Mouse (Mus musculus): ENCODE results near the gene Il16. TPM values are rescaled to one million over a fixed set of nuclear protein-coding genes. Genes with fewer than 3 reads are reported as not detected.

Il16 gene
- 1.4 and 3.5 TPM in 2 replicates for polyA plus RNA-seq (2012; ENCODE audit: insufficient read depth, low replicate concordance)

DNA sequence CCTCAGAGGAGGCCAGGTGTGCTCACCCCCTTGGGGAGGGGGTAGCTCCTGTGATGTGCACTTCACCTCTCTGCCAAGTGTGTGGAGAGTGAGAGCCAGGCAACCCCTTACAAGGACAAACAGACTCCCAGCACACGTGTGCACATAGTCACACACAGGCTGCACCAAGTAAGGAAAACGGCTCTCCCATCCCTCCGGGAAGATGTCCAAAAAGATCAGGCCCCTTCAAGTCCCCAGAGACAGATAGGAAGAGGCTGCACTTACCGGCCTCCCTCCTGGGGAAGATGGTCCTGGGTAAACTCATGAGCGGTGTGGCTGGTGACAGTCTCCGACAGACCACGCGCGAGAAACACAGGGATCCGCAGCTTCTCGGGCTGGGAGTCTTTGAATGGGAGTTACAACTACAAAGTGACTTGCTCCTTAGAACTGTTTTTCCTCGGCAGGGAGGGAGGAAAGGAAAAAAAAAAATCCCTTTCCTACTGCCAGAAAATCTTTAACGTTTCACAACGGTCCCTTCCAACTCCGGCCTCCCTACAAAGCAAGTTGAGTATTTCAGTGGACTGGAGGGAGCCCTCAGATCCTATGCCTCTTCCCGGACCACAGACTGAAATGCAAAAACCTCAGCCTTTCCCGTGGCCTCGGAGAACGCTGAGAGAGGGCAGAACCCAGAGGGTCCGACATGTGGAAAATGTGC is at the start of gene Il16:
Gene Il16, minus strand, starts transcription at position 314 of the 694 bp plus-strand sequence.
- no peak for TF ChIP-seq FLI1 (IDR thresholded peaks at IDR 0.05; ENCODE audit: low read length)
- no peak for TF ChIP-seq GATA1 (IDR thresholded peaks at IDR 0.05; ENCODE audit: borderline replicate concordance, low read length)
- Histone ChIP-seq H3K4me1 (peaks cover 8% of the 10 kb centered on the region), H3K9me3 (peaks cover 17% of the 10 kb centered on the region), H3K36me3 (replicated peaks; ENCODE audit: low read length) (no peaks in the 10 kb centered on the region), H3K4me3 (replicated peaks) (no peak within 1 kb of the TSS), H3K27me3 (replicated peaks) (peaks cover 11% of the 10 kb centered on the region)

DNA sequence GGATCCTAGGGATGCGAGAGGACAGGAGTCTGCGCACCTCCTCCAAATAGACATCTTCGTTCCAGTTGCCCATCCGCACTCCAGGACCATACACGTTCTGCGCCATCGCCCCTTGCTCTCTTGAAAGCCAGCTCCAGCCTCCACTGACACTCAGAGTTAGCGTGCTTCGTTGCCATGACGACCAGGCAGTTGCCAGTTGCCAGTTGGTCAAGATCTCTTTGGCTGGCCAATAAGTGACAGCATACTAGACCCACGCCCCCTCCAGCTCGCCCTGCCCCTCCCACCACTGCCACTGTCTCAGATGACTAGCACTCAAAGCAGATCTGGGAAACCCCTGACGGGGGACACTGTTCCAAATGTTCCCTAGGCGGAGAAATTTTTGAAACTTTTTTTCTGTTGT is 49.2 kb upstream of the Il16 start, which contains the start of gene Cfap161:
Gene Cfap161, minus strand, starts transcription at position 176 of the 400 bp plus-strand sequence.
- H3K4me1 ChIP-seq, result peaks cover 4% of the 10 kb centered on the region; the same call in 1 of the 2 replicates
- TF ChIP-seq GATA1 (IDR thresholded peaks at IDR 0.05; ENCODE audit: borderline replicate concordance, low read length), result no peak
- no peak for TF ChIP-seq FLI1 (IDR thresholded peaks at IDR 0.05; ENCODE audit: low read length)
- H3K9me3 ChIP-seq, result peaks cover 5% of the 10 kb centered on the region; the same call in 1 of the 2 replicates
- H3K4me3 ChIP-seq (replicated peaks), result peak within 1 kb of the TSS; percentile 0
- no peaks in the 10 kb centered on the region for H3K36me3 ChIP-seq (replicated peaks; ENCODE audit: low read length)
- H3K27me3 ChIP-seq (replicated peaks), result peaks cover 28% of the 10 kb centered on the region

DNA sequence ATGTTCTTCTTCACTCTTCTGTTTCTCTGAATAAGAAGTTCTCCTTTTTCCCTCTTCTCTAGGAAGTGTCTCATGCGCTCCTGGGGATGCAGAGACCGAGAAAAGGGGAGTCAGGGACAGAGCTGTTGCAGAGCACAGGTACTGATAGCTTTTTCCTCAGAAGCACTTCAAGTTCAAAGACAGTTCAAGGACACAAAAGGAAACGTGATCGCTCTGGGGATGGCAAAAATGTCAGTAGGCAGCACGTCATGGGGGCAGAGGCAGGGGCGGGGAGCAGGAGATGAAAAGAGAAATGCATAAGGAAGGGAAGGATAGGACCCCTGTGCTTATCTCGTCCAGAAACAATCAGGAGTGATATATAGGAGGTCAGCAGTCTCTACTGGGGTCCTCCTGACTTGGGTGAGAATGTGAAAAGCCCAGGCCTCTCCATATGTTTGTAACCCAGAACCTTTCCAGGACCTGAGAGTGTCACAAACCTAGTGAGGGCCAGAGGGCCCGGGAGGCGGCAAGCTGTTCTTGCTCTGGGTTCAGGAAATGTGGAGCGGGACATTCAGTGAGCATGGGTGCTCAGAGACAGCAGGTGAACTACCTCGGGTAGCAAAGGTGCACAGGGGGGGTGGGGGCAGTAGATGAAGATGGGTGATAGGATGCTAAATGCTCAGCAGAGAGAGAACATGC is 48.6 kb upstream of the Il16 start:
- H3K4me3 ChIP-seq (replicated peaks), result peak overlapping the region; percentile 0
- TF ChIP-seq FLI1 (IDR thresholded peaks at IDR 0.05; ENCODE audit: low read length) (no peak), GATA1 (IDR thresholded peaks at IDR 0.05; ENCODE audit: borderline replicate concordance, low read length) (no peak)
- H3K9me3 ChIP-seq, result peaks cover 5% of the 10 kb centered on the region; the same call in 1 of the 2 replicates
- H3K4me1 ChIP-seq, result peaks cover 4% of the 10 kb centered on the region; the same call in 1 of the 2 replicates
- H3K27me3 ChIP-seq (replicated peaks), result peaks cover 25% of the 10 kb centered on the region
- no peaks in the 10 kb centered on the region for H3K36me3 ChIP-seq (replicated peaks; ENCODE audit: low read length)

GRCm38 (mm10) chr7:83780881-83781280 is 35.4 kb upstream of the Il16 start:
- TF ChIP-seq GATA1 (IDR thresholded peaks at IDR 0.05; ENCODE audit: borderline replicate concordance, low read length) (no peak), FLI1 (IDR thresholded peaks at IDR 0.05; ENCODE audit: low read length) (no peak)
- no peak overlapping the region for H3K4me3 ChIP-seq (replicated peaks)
- H3K36me3 ChIP-seq (replicated peaks; ENCODE audit: low read length), result no peaks in the 10 kb centered on the region
- peaks cover 13% of the 10 kb centered on the region for H3K9me3 ChIP-seq
- H3K27me3 ChIP-seq (replicated peaks), result peaks cover 15% of the 10 kb centered on the region
- H3K4me1 ChIP-seq, result no peaks in the 10 kb centered on the region

- TF ChIP-seq GATA1 (IDR thresholded peaks at IDR 0.05; ENCODE audit: borderline replicate concordance, low read length) (no peak), FLI1 (IDR thresholded peaks at IDR 0.05; ENCODE audit: low read length) (no peak)
- H3K27me3 ChIP-seq (replicated peaks), result peaks cover 15% of the 10 kb centered on the region
Observed at GRCm38 (mm10) chr7:83780026-83780425, 34.5 kb upstream of the Il16 start.

GRCm38 (mm10) chr7:83779028-83779427 is 33.5 kb upstream of the Il16 start:
- Histone ChIP-seq H3K36me3 (replicated peaks; ENCODE audit: low read length) (no peaks in the 10 kb centered on the region), H3K27me3 (replicated peaks) (peaks cover 15% of the 10 kb centered on the region), H3K9me3 (peaks cover 13% of the 10 kb centered on the region), H3K4me1 (no peaks in the 10 kb centered on the region), H3K4me3 (replicated peaks) (no peak overlapping the region)
- no peak for TF ChIP-seq GATA1 (IDR thresholded peaks at IDR 0.05; ENCODE audit: borderline replicate concordance, low read length)
- TF ChIP-seq FLI1 (IDR thresholded peaks at IDR 0.05; ENCODE audit: low read length), result no peak

More at GRCm38 (mm10) chr7:83780026-83780425, 34.5 kb upstream of the Il16 start:
- Histone ChIP-seq H3K36me3 (replicated peaks; ENCODE audit: low read length) (no peaks in the 10 kb centered on the region), H3K4me3 (replicated peaks) (no peak overlapping the region), H3K4me1 (no peaks in the 10 kb centered on the region), H3K9me3 (peaks cover 13% of the 10 kb centered on the region)

DNA sequence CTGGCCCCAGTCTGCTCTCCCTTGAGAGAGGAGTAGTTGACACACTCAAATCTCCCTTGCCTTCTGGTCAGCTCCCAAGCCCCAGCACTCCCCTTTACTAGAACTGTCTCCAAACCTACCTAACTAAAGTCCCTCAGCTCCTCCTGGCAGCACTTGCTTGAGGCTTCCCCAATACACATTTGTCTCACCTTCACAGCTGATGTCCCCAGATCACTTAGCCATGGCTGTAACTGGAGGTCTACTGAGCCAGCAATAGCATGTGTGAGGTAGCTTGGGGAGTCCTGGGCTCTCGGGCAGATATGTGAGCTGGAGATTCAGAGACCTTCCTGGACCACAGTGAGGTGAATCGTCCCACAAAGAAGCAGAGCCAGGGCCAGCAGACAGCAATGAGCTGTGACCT is 33.0 kb upstream of the Il16 start:
- TF ChIP-seq FLI1 (IDR thresholded peaks at IDR 0.05; ENCODE audit: low read length) (no peak), GATA1 (IDR thresholded peaks at IDR 0.05; ENCODE audit: borderline replicate concordance, low read length) (no peak)
- Histone ChIP-seq H3K4me3 (replicated peaks) (no peak overlapping the region), H3K27me3 (replicated peaks) (peaks cover 15% of the 10 kb centered on the region), H3K4me1 (no peaks in the 10 kb centered on the region), H3K9me3 (peaks cover 13% of the 10 kb centered on the region), H3K36me3 (replicated peaks; ENCODE audit: low read length) (no peaks in the 10 kb centered on the region)

- Histone ChIP-seq H3K4me3 (replicated peaks) (no peak overlapping the region), H3K9me3 (0 out of 2 replicates have a peak, but pooled peaks cover under 1% of the 10 kb centered on the region), H3K4me1 (no peaks in the 10 kb centered on the region), H3K36me3 (replicated peaks; ENCODE audit: low read length) (no peaks in the 10 kb centered on the region), H3K27me3 (replicated peaks) (peaks cover 9% of the 10 kb centered on the region)
- TF ChIP-seq FLI1 (IDR thresholded peaks at IDR 0.05; ENCODE audit: low read length), result no peak
- TF ChIP-seq GATA1 (IDR thresholded peaks at IDR 0.05; ENCODE audit: borderline replicate concordance, low read length), result no peak
Observed at GRCm38 (mm10) chr7:83774721-83775120, 29.2 kb upstream of the Il16 start.

DNA sequence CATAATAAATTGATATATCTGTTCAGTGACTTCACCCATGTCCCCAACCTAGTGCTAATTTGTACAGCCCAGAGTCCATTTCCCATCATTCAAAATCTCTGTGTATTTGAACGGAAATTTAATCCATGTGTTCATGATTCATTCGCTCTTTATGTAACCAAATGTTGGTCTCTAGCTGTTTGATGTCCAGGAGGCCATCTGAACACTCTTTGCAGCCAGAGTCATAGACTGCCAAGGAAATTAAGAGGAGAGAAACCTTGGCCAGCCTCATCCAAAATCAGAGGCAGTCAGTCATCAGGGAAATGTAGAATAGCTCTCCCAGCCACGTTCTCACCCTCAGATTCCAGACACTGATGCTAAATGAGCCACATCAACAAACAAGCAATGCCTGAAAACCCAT is 18.1 kb upstream of the Il16 start:
- Histone ChIP-seq H3K4me1 (no peaks in the 10 kb centered on the region), H3K27me3 (replicated peaks) (no peaks in the 10 kb centered on the region), H3K36me3 (replicated peaks; ENCODE audit: low read length) (no peaks in the 10 kb centered on the region), H3K9me3 (no peaks in the 10 kb centered on the region), H3K4me3 (replicated peaks) (no peak overlapping the region)
- TF ChIP-seq FLI1 (IDR thresholded peaks at IDR 0.05; ENCODE audit: low read length) (no peak), GATA1 (IDR thresholded peaks at IDR 0.05; ENCODE audit: borderline replicate concordance, low read length) (no peak)

DNA sequence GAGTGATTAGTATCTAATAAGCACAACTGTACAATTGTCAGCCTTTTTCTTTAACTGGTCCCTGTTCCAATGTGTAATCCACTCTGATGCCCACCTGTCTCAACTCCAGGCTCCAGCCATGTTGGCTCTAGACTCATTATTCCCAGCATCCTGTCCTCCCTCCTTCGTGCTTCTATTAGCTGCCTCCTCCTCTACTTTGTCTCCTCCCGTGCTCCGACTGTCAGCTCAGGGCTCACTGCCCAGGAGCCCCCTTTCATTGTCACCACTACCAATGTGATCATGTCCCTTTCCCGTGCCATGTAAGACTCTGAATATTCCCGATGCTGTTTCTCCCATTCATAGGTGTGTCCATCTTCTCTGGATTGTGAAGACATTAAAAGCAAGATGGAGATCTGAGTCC is 16.8 kb upstream of the Il16 start:
- TF ChIP-seq GATA1 (IDR thresholded peaks at IDR 0.05; ENCODE audit: borderline replicate concordance, low read length), result no peak
- no peak for TF ChIP-seq FLI1 (IDR thresholded peaks at IDR 0.05; ENCODE audit: low read length)
- no peaks in the 10 kb centered on the region for H3K27me3 ChIP-seq (replicated peaks)
- H3K4me3 ChIP-seq (replicated peaks), result no peak overlapping the region
- H3K9me3 ChIP-seq, result no peaks in the 10 kb centered on the region
- H3K36me3 ChIP-seq (replicated peaks; ENCODE audit: low read length), result no peaks in the 10 kb centered on the region
- H3K4me1 ChIP-seq, result no peaks in the 10 kb centered on the region

Measured in megakaryocyte, embryonic 14.5 days (primary cell).